ENCODE assay signal across 8 mouse cellular contexts in genomic region chr13:93852419-93853138, GRCm38 (mm10).
DNase-seq lines count a peak whose midpoint lies in the region; ATAC-seq and TF ChIP-seq lines count a peak whose summit lies in the region.

No protein-coding gene starts in this region.

- WGBS in heart, embryonic 11.5 days (ENCODE audit: insufficient replicate concordance), result 42% methylated on average over 14 of the region's 14 CpGs
- 66% methylated on average over 14 of the region's 14 CpGs for WGBS in limb, embryonic 12.5 days
- 86% methylated on average over 14 of the region's 14 CpGs for WGBS in thymus, adult 2 months

- TF ChIP-seq POLR2A in brain, embryonic 14.5 days (IDR thresholded peaks at IDR 0.05; ENCODE audit: borderline replicate concordance, extremely low read depth, insufficient read depth, insufficient read length, poor library complexity, severe bottlenecking), result no peak
- TF ChIP-seq POLR2A in thymus, adult 2 months (IDR thresholded peaks at IDR 0.05; ENCODE audit: control insufficient read depth, extremely low read depth, insufficient read depth, low read length, poor library complexity), result no peak

- no peaks in the 10 kb centered on the region for H3K27me3 ChIP-seq in heart, embryonic 11.5 days (ENCODE audit: control insufficient read depth, insufficient read depth, low read length)
- H3K27me3 ChIP-seq in limb, embryonic 12.5 days, result no peaks in the 10 kb centered on the region
- H3K27me3 ChIP-seq in thymus, adult 2 months (ENCODE audit: control insufficient read depth, insufficient read depth, low read length), result no peaks in the 10 kb centered on the region

- H3K27ac ChIP-seq in heart, embryonic 11.5 days (ENCODE audit: low read depth, low read length), result no peak overlapping the region
- H3K27ac ChIP-seq in limb, embryonic 12.5 days, result 0 out of 2 replicates have a peak overlapping the region, but pooled peaks have one; percentile 35
- H3K27ac ChIP-seq in thymus, adult 2 months (ENCODE audit: control insufficient read depth, insufficient read depth, low read length), result no peak overlapping the region

- peak; percentile 97 for DNase-seq in heart, adult 11 months
- DNase-seq in heart, postnatal 25 days (ENCODE audit: low spot score), result no peak
- peak; percentile 38 for DNase-seq in brain, embryonic 14.5 days (ENCODE audit: low read depth)
- no peak for DNase-seq in thymus, adult 2 months
- DNase-seq in embryo, embryonic 10.5 days (ENCODE audit: low spot score), result no peak

- peaks cover 3% of the 10 kb centered on the region for H3K4me1 ChIP-seq in heart, embryonic 11.5 days (ENCODE audit: control insufficient read depth, insufficient read depth, low read length)
- H3K4me1 ChIP-seq in limb, embryonic 12.5 days (replicated peaks), result peaks cover 36% of the 10 kb centered on the region
- H3K4me1 ChIP-seq in thymus, adult 2 months (replicated peaks; ENCODE audit: control insufficient read depth, insufficient read depth, low read length), result no peaks in the 10 kb centered on the region

- H3K36me3 ChIP-seq in heart, embryonic 11.5 days (ENCODE audit: control insufficient read depth, insufficient read depth, low read length), result no peaks in the 10 kb centered on the region
- H3K36me3 ChIP-seq in limb, embryonic 12.5 days, result no peaks in the 10 kb centered on the region
- H3K36me3 ChIP-seq in thymus, adult 2 months (ENCODE audit: control insufficient read depth, insufficient read depth, low read length), result no peaks in the 10 kb centered on the region

- intact Hi-C loops in heart, postnatal 25 days (cut with DNase I), result loop anchor here (2.0 to 10.0 kb wide), 3 partner anchors 14 to 352 kb away; no protein-coding TSS in a partner anchor

- no peak overlapping the region for H3K9ac ChIP-seq in heart, embryonic 11.5 days (ENCODE audit: low read depth, low read length)
- H3K9ac ChIP-seq in limb, embryonic 12.5 days (replicated peaks), result no peak overlapping the region

- H3K9me3 ChIP-seq in heart, embryonic 11.5 days (replicated peaks; ENCODE audit: control insufficient read depth, low read length), result no peaks in the 10 kb centered on the region
- no peaks in the 10 kb centered on the region for H3K9me3 ChIP-seq in limb, embryonic 12.5 days

- TF ChIP-seq CTCF in brain, embryonic 14.5 days (IDR thresholded peaks at IDR 0.05; ENCODE audit: borderline replicate concordance, extremely low read depth, insufficient read depth, insufficient read length), result no peak
- no peak for TF ChIP-seq CTCF in thymus, adult 2 months (IDR thresholded peaks at IDR 0.05; ENCODE audit: borderline replicate concordance, control insufficient read depth, extremely low read depth, insufficient read depth, low read length, poor library complexity)

- H3K4me3 ChIP-seq in heart, embryonic 11.5 days (ENCODE audit: low read depth, low read length), result no peak overlapping the region
- H3K4me3 ChIP-seq in limb, embryonic 12.5 days (replicated peaks), result no peak overlapping the region
- H3K4me3 ChIP-seq in thymus, adult 2 months (ENCODE audit: control insufficient read depth, insufficient read depth, low read length), result no peak overlapping the region

- 0 out of 2 replicates have a peak overlapping the region, but pooled peaks have one; percentile 14 for H3K4me2 ChIP-seq in heart, embryonic 11.5 days
- no peak overlapping the region for H3K4me2 ChIP-seq in limb, embryonic 12.5 days

- ATAC-seq in heart, embryonic 11.5 days (replicated peaks; ENCODE audit: insufficient number of reproducible peaks, low FRiP score, low TSS enrichment), result no peak
- no peak for ATAC-seq in limb, embryonic 12.5 days (ENCODE audit: insufficient number of reproducible peaks, insufficient read depth, low FRiP score, low TSS enrichment, low read depth)
- no peak for ATAC-seq in inflammation-experienced regulatory T-cells, adult 6 months

Comparison
In these comparisons a context has a peak if more than half of its experiments do, and no peak if none do; other contexts are left out.
1. DNase-seq: peak in heart, adult 11 months (single experiment) and brain, embryonic 14.5 days (single experiment); none in heart, postnatal 25 days (single experiment), thymus, adult 2 months (single experiment) and embryo, embryonic 10.5 days (single experiment).